Mouse (Mus musculus) brain, embryonic 18.5 days (tissue): ENCODE measurements at regions not wholly inside any gene's neighbourhood (a gene's known extent, or its start where the extent isn't known, plus 50 kb on each side); places are given as distances from the start of the nearest gene placed in this dataset.

Experiments used
- DNase-seq: peaks from one replicate; pipeline ENCODE4 v3.0.0-alpha.2; 2012; ENCODE audit warnings: low read depth, low spot score

GRCm38 (mm10) chr11:29318699-29319098 lies 54.8 kb upstream of the Ccdc88a start:
- DNase-seq: no peak

DNA sequence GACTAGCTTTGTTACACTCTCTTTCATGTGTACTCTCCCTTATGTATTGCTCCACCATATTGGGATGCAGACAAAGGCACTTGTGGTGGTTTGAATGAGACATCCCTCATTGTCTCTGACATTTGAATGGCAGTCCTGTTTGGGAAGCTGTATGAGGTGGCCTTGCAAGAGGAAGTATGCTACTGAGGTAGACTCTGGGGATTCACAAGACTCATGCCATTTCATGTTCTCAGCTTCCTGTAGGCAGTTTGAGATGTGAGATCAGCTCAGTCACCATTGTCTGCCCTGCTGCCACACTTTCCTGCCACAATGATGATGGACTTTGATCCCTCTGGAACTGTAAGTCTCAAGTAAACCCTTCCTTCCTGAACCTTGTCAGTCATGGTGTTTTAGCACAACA lies 62.9 kb upstream of the Ccdc88a start:
- DNase-seq: no peak

DNA sequence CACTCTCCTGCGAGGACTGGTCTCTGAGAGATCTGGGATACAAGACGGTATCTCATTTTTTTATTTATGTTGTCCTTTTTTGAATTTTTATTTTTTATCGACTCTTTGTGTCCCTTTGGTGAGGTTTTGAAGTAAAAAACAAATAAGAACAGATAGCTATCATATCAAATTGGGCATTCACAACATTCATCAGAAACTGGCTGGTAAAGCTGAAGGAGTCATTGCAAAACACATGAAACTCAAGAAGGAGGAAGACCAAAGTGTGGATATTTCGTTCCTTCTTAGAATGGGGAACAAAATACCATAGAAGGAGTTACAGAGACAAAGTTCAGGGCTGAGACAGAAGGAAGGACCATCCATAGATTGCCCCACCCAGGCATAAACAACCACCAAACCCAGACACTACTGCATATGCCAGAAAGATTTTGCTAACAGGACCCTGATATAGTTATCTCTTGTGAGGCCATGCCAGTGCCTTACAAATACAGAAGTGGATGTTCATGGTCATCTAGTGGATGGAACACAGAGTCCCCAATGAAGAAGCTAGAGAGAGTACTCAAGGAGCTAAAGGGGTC lies 60.9 kb upstream of the Cfap36 start:
- no peak for DNase-seq

- DNase-seq: peak; percentile 16
Observed at GRCm38 (mm10) chr11:29300517-29300916, 53.3 kb upstream of the Cfap36 start.
